Mouse (Mus musculus) ovary, postnatal 36 days (tissue): Measurements from ENCODE around the gene Pde4dip.

Source experiments
- DNase-seq: peaks from one replicate; pipeline ENCODE4 v3.0.0; 2022; ENCODE audit warnings: low spot score, mixed read lengths

The Pde4dip gene

GRCm38 (mm10) chr3:97686372-97687117, 202.0 kb downstream of the Pde4dip start:
- no peak for DNase-seq

GRCm38 (mm10) chr3:97683560-97684195, 204.8 kb downstream of the Pde4dip start:
- no peak for DNase-seq

- no peak for DNase-seq
Observed at GRCm38 (mm10) chr3:97682576-97682975, 205.9 kb downstream of the Pde4dip start.

- no peak for DNase-seq
Observed at GRCm38 (mm10) chr3:97682159-97682502, 206.4 kb downstream of the Pde4dip start.

- DNase-seq: peak; percentile 71
Observed at GRCm38 (mm10) chr3:97681321-97682158, 207.0 kb downstream of the Pde4dip start.

- peak; percentile 77 for DNase-seq
Observed at GRCm38 (mm10) chr3:97680631-97681320, 207.7 kb downstream of the Pde4dip start.

GRCm38 (mm10) chr3:97678416-97678815, 210.1 kb downstream of the Pde4dip start:
- DNase-seq: no peak

- DNase-seq: no peak
Observed at GRCm38 (mm10) chr3:97676126-97676525, 212.4 kb downstream of the Pde4dip start.

- no peak for DNase-seq
Observed at GRCm38 (mm10) chr3:97674644-97675110, 213.8 kb downstream of the Pde4dip start, which contains the start of gene Gm17651. Gm17651 (minus strand) TSS chr3:97674694.

- DNase-seq: no peak
Observed at GRCm38 (mm10) chr3:97667093-97667675, 221.3 kb downstream of the Pde4dip start.

GRCm38 (mm10) chr3:97666154-97666553, 222.4 kb downstream of the Pde4dip start:
- no peak for DNase-seq

- DNase-seq: no peak
Observed at GRCm38 (mm10) chr3:97665525-97665924, 223.0 kb downstream of the Pde4dip start.

- DNase-seq: peak; percentile 43
Observed at GRCm38 (mm10) chr3:97661206-97661605, 227.3 kb downstream of the Pde4dip start.

- no peak for DNase-seq
Observed at GRCm38 (mm10) chr3:97659746-97660145, 228.8 kb downstream of the Pde4dip start.

GRCm38 (mm10) chr3:97658426-97659193, 229.9 kb downstream of the Pde4dip start:
- DNase-seq: no peak

- peak; percentile 99 for DNase-seq
Observed at GRCm38 (mm10) chr3:97657655-97658411, 230.7 kb downstream of the Pde4dip start, which contains the start of gene Prkab2. Prkab2 (plus strand) TSS chr3:97658193.

GRCm38 (mm10) chr3:97654901-97655300, 233.6 kb downstream of the Pde4dip start:
- no peak for DNase-seq

- DNase-seq: no peak
Observed at GRCm38 (mm10) chr3:97653781-97654180, 234.7 kb downstream of the Pde4dip start.

GRCm38 (mm10) chr3:97651604-97652003, 236.9 kb downstream of the Pde4dip start:
- DNase-seq: no peak

GRCm38 (mm10) chr3:97649469-97649868, 239.0 kb downstream of the Pde4dip start:
- no peak for DNase-seq
